Mouse (Mus musculus): ENCODE measurements around the gene Tmub2. TPM values are rescaled to one million over a fixed set of nuclear protein-coding genes. Genes with fewer than 3 reads are reported as not detected.
"Not testable (repeated sequence)": the region's sequence is repeated elsewhere in the genome, so short reads cannot be mapped to it uniquely, and the experiment has no call there.

The Tmub2 gene
- polyA plus RNA-seq, 1 experiment, result 74.1 TPM

GRCm38 (mm10) chr11:102268520-102269244, 16.0 kb upstream of the Tmub2 start, which contains the start of gene Asb16:
Gene Asb16 (plus strand): TSS chr11:102268743.
- 93% methylated on average over 12 of the region's 12 CpGs for WGBS
- DNase-seq, result no peak
- no peak within 1 kb of the TSS for H3K4me3 ChIP-seq (ENCODE audit: control insufficient read depth, insufficient read depth, low read length)
- H3K4me1 ChIP-seq (replicated peaks; ENCODE audit: control insufficient read depth, insufficient read depth, low read length), result peaks cover 4% of the 10 kb centered on the region; the same call in 1 of the 2 replicates
- H3K27ac ChIP-seq (ENCODE audit: control insufficient read depth, insufficient read depth, low read length), result no peak within 1 kb of the TSS
- TF ChIP-seq POLR2A (IDR thresholded peaks at IDR 0.05; ENCODE audit: control insufficient read depth, extremely low read depth, insufficient read depth, low read length, poor library complexity), result no peak
- TF ChIP-seq CTCF (IDR thresholded peaks at IDR 0.05; ENCODE audit: borderline replicate concordance, control insufficient read depth, extremely low read depth, insufficient read depth, low read length, poor library complexity), result no peak
- H3K36me3 ChIP-seq (ENCODE audit: control insufficient read depth, insufficient read depth, low read length), result no peaks in the 10 kb centered on the region
- H3K27me3 ChIP-seq (ENCODE audit: control insufficient read depth, insufficient read depth, low read length), result no peaks in the 10 kb centered on the region

- Histone ChIP-seq H3K4me3 (ENCODE audit: control insufficient read depth, insufficient read depth, low read length) (peak overlapping the region; percentile 5; the same call in 1 of the 2 replicates), H3K36me3 (ENCODE audit: control insufficient read depth, insufficient read depth, low read length) (no peaks in the 10 kb centered on the region), H3K27me3 (ENCODE audit: control insufficient read depth, insufficient read depth, low read length) (no peaks in the 10 kb centered on the region), H3K27ac (ENCODE audit: control insufficient read depth, insufficient read depth, low read length) (no peak overlapping the region), H3K4me1 (replicated peaks; ENCODE audit: control insufficient read depth, insufficient read depth, low read length) (0 out of 2 replicates have a peak, but pooled peaks cover 4% of the 10 kb centered on the region)
- TF ChIP-seq CTCF (IDR thresholded peaks at IDR 0.05; ENCODE audit: borderline replicate concordance, control insufficient read depth, extremely low read depth, insufficient read depth, low read length, poor library complexity) (no peak), POLR2A (IDR thresholded peaks at IDR 0.05; ENCODE audit: control insufficient read depth, extremely low read depth, insufficient read depth, low read length, poor library complexity) (no peak)
- WGBS, result 2% methylated on average over 33 of the region's 33 CpGs
- no peak for DNase-seq
Measured at GRCm38 (mm10) chr11:102276411-102276915, 8.3 kb upstream of the Tmub2 start.

- H3K4me1 ChIP-seq (replicated peaks; ENCODE audit: control insufficient read depth, insufficient read depth, low read length), result 0 out of 2 replicates have a peak, but pooled peaks cover 4% of the 10 kb centered on the region
- no peaks in the 10 kb centered on the region for H3K27me3 ChIP-seq (ENCODE audit: control insufficient read depth, insufficient read depth, low read length)
- H3K4me3 ChIP-seq (ENCODE audit: control insufficient read depth, insufficient read depth, low read length), result no peak overlapping the region
- WGBS, result 82% methylated on average over 12 of the region's 12 CpGs
- no peak for DNase-seq
- no peak overlapping the region for H3K27ac ChIP-seq (ENCODE audit: control insufficient read depth, insufficient read depth, low read length)
- no peak for TF ChIP-seq CTCF (IDR thresholded peaks at IDR 0.05; ENCODE audit: borderline replicate concordance, control insufficient read depth, extremely low read depth, insufficient read depth, low read length, poor library complexity)
- no peak for TF ChIP-seq POLR2A (IDR thresholded peaks at IDR 0.05; ENCODE audit: control insufficient read depth, extremely low read depth, insufficient read depth, low read length, poor library complexity)
- no peaks in the 10 kb centered on the region for H3K36me3 ChIP-seq (ENCODE audit: control insufficient read depth, insufficient read depth, low read length)
Measured at GRCm38 (mm10) chr11:102277754-102278153, 7.0 kb upstream of the Tmub2 start.

GRCm38 (mm10) chr11:102279595-102279994, 5.1 kb upstream of the Tmub2 start:
- Histone ChIP-seq H3K27ac (ENCODE audit: control insufficient read depth, insufficient read depth, low read length) (no peak overlapping the region), H3K36me3 (ENCODE audit: control insufficient read depth, insufficient read depth, low read length) (no peaks in the 10 kb centered on the region), H3K4me1 (replicated peaks; ENCODE audit: control insufficient read depth, insufficient read depth, low read length) (0 out of 2 replicates have a peak, but pooled peaks cover 4% of the 10 kb centered on the region), H3K27me3 (ENCODE audit: control insufficient read depth, insufficient read depth, low read length) (no peaks in the 10 kb centered on the region), H3K4me3 (ENCODE audit: control insufficient read depth, insufficient read depth, low read length) (no peak overlapping the region)
- 97% methylated on average over 3 of the region's 3 CpGs for WGBS
- DNase-seq, result no peak
- no peak for TF ChIP-seq POLR2A (IDR thresholded peaks at IDR 0.05; ENCODE audit: control insufficient read depth, extremely low read depth, insufficient read depth, low read length, poor library complexity)
- TF ChIP-seq CTCF (IDR thresholded peaks at IDR 0.05; ENCODE audit: borderline replicate concordance, control insufficient read depth, extremely low read depth, insufficient read depth, low read length, poor library complexity), result no peak

- WGBS, result 69% methylated on average over 6 of the region's 6 CpGs
- not testable (repeated sequence) for H3K4me3 ChIP-seq (ENCODE audit: control insufficient read depth, insufficient read depth, low read length); DNase-seq; H3K27ac ChIP-seq (ENCODE audit: control insufficient read depth, insufficient read depth, low read length); H3K36me3 ChIP-seq (ENCODE audit: control insufficient read depth, insufficient read depth, low read length); H3K27me3 ChIP-seq (ENCODE audit: control insufficient read depth, insufficient read depth, low read length); H3K4me1 ChIP-seq (replicated peaks; ENCODE audit: control insufficient read depth, insufficient read depth, low read length)
Measured at GRCm38 (mm10) chr11:102280267-102280666, 4.5 kb upstream of the Tmub2 start.

- no peak for DNase-seq
- Histone ChIP-seq H3K27me3 (ENCODE audit: control insufficient read depth, insufficient read depth, low read length) (no peaks in the 10 kb centered on the region), H3K4me3 (ENCODE audit: control insufficient read depth, insufficient read depth, low read length) (no peak overlapping the region), H3K27ac (ENCODE audit: control insufficient read depth, insufficient read depth, low read length) (no peak overlapping the region), H3K36me3 (ENCODE audit: control insufficient read depth, insufficient read depth, low read length) (no peaks in the 10 kb centered on the region; the same call in 1 of the 2 replicates), H3K4me1 (replicated peaks; ENCODE audit: control insufficient read depth, insufficient read depth, low read length) (no peaks in the 10 kb centered on the region; the same call in 1 of the 2 replicates)
- TF ChIP-seq POLR2A (IDR thresholded peaks at IDR 0.05; ENCODE audit: control insufficient read depth, extremely low read depth, insufficient read depth, low read length, poor library complexity) (no peak), CTCF (IDR thresholded peaks at IDR 0.05; ENCODE audit: borderline replicate concordance, control insufficient read depth, extremely low read depth, insufficient read depth, low read length, poor library complexity) (no peak)
- 81% methylated on average over 6 of the region's 6 CpGs for WGBS
Measured at GRCm38 (mm10) chr11:102283922-102284321, 809 bp upstream of the Tmub2 start.
